Mouse (Mus musculus) liver, embryonic 16.5 days (tissue): ENCODE measurements around the gene Zfp60. TPM values are rescaled to one million over a fixed set of nuclear protein-coding genes. Genes with fewer than 3 reads are reported as not detected.

Experiments
- ATAC-seq: fragments of 200-750 bp; cut with Nextera tagmentation; 2 replicates; pipeline ENCODE4 v1.8.0; 2017; ENCODE audit warnings: low read depth, mild to moderate bottlenecking, moderate number of reproducible peaks, moderate library complexity
- H3K27ac ChIP-seq: fragments of 300-500 bp; sonication (generic); 2 replicates; pipeline ENCODE4 v1.5.1; 2014; ENCODE audit warnings: mild to moderate bottlenecking, low read length
- H3K27me3 ChIP-seq: fragments of 300-500 bp; sonication (generic); 2 replicates; pipeline ENCODE4 v1.6.1; 2014; ENCODE audit warnings: low read depth, low read length, mixed read lengths; ENCODE audit not compliant: control insufficient read depth, insufficient read depth
- H3K36me3 ChIP-seq: fragments of 300-500 bp; sonication (generic); 2 replicates; pipeline ENCODE4 v1.6.1; 2014; ENCODE audit warnings: mild to moderate bottlenecking; ENCODE audit not compliant: control insufficient read depth, insufficient read depth
- H3K4me1 ChIP-seq: fragments of 300-500 bp; sonication (generic); 2 replicates; pipeline ENCODE4 v1.6.1; 2014; ENCODE audit warnings: low read depth, low read length, mixed read lengths; ENCODE audit not compliant: control insufficient read depth
- H3K4me2 ChIP-seq: fragments of 300-500 bp; sonication (generic); 2 replicates; pipeline ENCODE4 v1.6.1; 2014; ENCODE audit warnings: low read depth, low read length, mixed read lengths
- H3K4me3 ChIP-seq: fragments of 300-500 bp; sonication (generic); 2 replicates; pipeline ENCODE4 v1.5.1; 2014; ENCODE audit warnings: low read depth, mild to moderate bottlenecking, low read length
- H3K9ac ChIP-seq: fragments of 300-500 bp; sonication (generic); 2 replicates; pipeline ENCODE4 v1.6.1; 2014; ENCODE audit warnings: low read depth, low read length
- H3K9me3 ChIP-seq: fragments of 300-500 bp; sonication (generic); replicated peaks from 2 replicates; pipeline ENCODE4 v1.6.1; 2016; ENCODE audit warnings: low read length; ENCODE audit not compliant: control insufficient read depth
- WGBS: fragments of 180-500 bp; shearing (Covaris S2); extraction: QIAGEN DNeasy Blood & Tissue Kit; methylation state at CpG from one replicate; pipeline ENCODE4 v1.1.7; 2014; ENCODE audit not compliant: insufficient replicate concordance; 5-methylcytosine and 5-hydroxymethylcytosine counted together
- polyA plus RNA-seq: library from polyadenylated mRNA; unstranded; fragments of >200 nt; fragmentation: Nextera tagmentation; extraction: Ambion mirVana; gene quantifications from 2 replicates; pipeline ENCODE4 v1.2.1, GENCODE M21; 2015

The Zfp60 gene
- polyA plus RNA-seq, 1 experiment from 2014 or later, result 4.1 TPM

- Histone ChIP-seq H3K27ac (no peak overlapping the region), H3K36me3 (no peaks in the 10 kb centered on the region), H3K9me3 (no peaks in the 10 kb centered on the region), H3K27me3 (no peaks in the 10 kb centered on the region), H3K4me2 (no peak overlapping the region), H3K4me1 (no peaks in the 10 kb centered on the region), H3K9ac (no peak overlapping the region), H3K4me3 (no peak overlapping the region)
- WGBS, result 42% methylated on average over 3 of the region's 3 CpGs
- ATAC-seq, result no peak
Observed at GRCm38 (mm10) chr7:27696711-27697110, 34.5 kb upstream of the Zfp60 start.

GRCm38 (mm10) chr7:27710402-27710801 is 20.8 kb upstream of the Zfp60 start:
- Histone ChIP-seq H3K9ac (no peak overlapping the region), H3K27me3 (no peaks in the 10 kb centered on the region), H3K9me3 (no peaks in the 10 kb centered on the region), H3K4me1 (no peaks in the 10 kb centered on the region), H3K27ac (no peak overlapping the region), H3K4me2 (no peak overlapping the region), H3K4me3 (no peak overlapping the region), H3K36me3 (no peaks in the 10 kb centered on the region)
- 62% methylated on average over 7 of the region's 7 CpGs for WGBS
- no peak for ATAC-seq

- Histone ChIP-seq H3K4me1 (no peaks in the 10 kb centered on the region), H3K36me3 (no peaks in the 10 kb centered on the region), H3K4me2 (no peak overlapping the region), H3K4me3 (no peak overlapping the region), H3K27ac (no peak overlapping the region), H3K9ac (no peak overlapping the region), H3K27me3 (no peaks in the 10 kb centered on the region), H3K9me3 (no peaks in the 10 kb centered on the region)
- no peak for ATAC-seq
- 72% methylated on average over 8 of the region's 8 CpGs for WGBS
Observed at GRCm38 (mm10) chr7:27721951-27722350, 9.2 kb upstream of the Zfp60 start.

- H3K4me1 ChIP-seq, result no peaks in the 10 kb centered on the region
- no peak overlapping the region for H3K27ac ChIP-seq
- 37% methylated on average over 12 of the region's 12 CpGs for WGBS
- H3K27me3 ChIP-seq, result no peaks in the 10 kb centered on the region
- H3K4me2 ChIP-seq, result 0 out of 2 replicates have a peak overlapping the region, but pooled peaks have one; percentile 8
- no peak for ATAC-seq
- no peak overlapping the region for H3K9ac ChIP-seq
- no peaks in the 10 kb centered on the region for H3K9me3 ChIP-seq
- no peak overlapping the region for H3K4me3 ChIP-seq
- no peaks in the 10 kb centered on the region for H3K36me3 ChIP-seq
Observed at GRCm38 (mm10) chr7:27725566-27726538, 5.3 kb upstream of the Zfp60 start.

GRCm38 (mm10) chr7:27727471-27727870 is 3.7 kb upstream of the Zfp60 start:
- Histone ChIP-seq H3K27ac (no peak overlapping the region), H3K4me2 (no peak overlapping the region), H3K9ac (no peak overlapping the region), H3K4me3 (no peak overlapping the region), H3K27me3 (no peaks in the 10 kb centered on the region), H3K9me3 (no peaks in the 10 kb centered on the region), H3K4me1 (peaks cover 6% of the 10 kb centered on the region), H3K36me3 (no peaks in the 10 kb centered on the region)
- no peak for ATAC-seq
- WGBS, result 50% methylated on average over 2 of the region's 2 CpGs

- 21% methylated on average over 12 of the region's 12 CpGs for WGBS
- H3K9me3 ChIP-seq, result no peaks in the 10 kb centered on the region
- peak overlapping the region; percentile 71 for H3K4me3 ChIP-seq
- H3K27ac ChIP-seq, result peak overlapping the region; percentile 87
- H3K4me2 ChIP-seq, result peak overlapping the region; percentile 84
- H3K4me1 ChIP-seq, result peaks cover 6% of the 10 kb centered on the region
- no peaks in the 10 kb centered on the region for H3K27me3 ChIP-seq
- no peak for ATAC-seq
- H3K9ac ChIP-seq, result peak overlapping the region; percentile 73
- no peaks in the 10 kb centered on the region for H3K36me3 ChIP-seq
Observed at GRCm38 (mm10) chr7:27731946-27732345, 757 bp downstream of the Zfp60 start.

- Histone ChIP-seq H3K4me2 (peak overlapping the region; percentile 84; the same call in 1 of the 2 replicates), H3K4me3 (0 out of 2 replicates have a peak overlapping the region, but pooled peaks have one; percentile 71), H3K27ac (no peak overlapping the region), H3K9ac (no peak overlapping the region), H3K27me3 (no peaks in the 10 kb centered on the region), H3K36me3 (no peaks in the 10 kb centered on the region), H3K9me3 (no peaks in the 10 kb centered on the region), H3K4me1 (peaks cover 6% of the 10 kb centered on the region)
- no peak for ATAC-seq
- 81% methylated on average over 6 of the region's 6 CpGs for WGBS
Observed at GRCm38 (mm10) chr7:27732508-27732907, 1.3 kb downstream of the Zfp60 start.

- Histone ChIP-seq H3K36me3 (peaks cover 5% of the 10 kb centered on the region), H3K27me3 (no peaks in the 10 kb centered on the region), H3K27ac (no peak overlapping the region), H3K9me3 (no peaks in the 10 kb centered on the region), H3K4me3 (no peak overlapping the region), H3K4me1 (peaks cover 6% of the 10 kb centered on the region), H3K9ac (no peak overlapping the region), H3K4me2 (no peak overlapping the region)
- WGBS, result 79% methylated on average over 5 of the region's 5 CpGs
- ATAC-seq, result no peak
Observed at GRCm38 (mm10) chr7:27735457-27735856, 4.3 kb downstream of the Zfp60 start.

GRCm38 (mm10) chr7:27756351-27757047 is 25.3 kb downstream of the Zfp60 start:
- Histone ChIP-seq H3K27me3 (no peaks in the 10 kb centered on the region), H3K27ac (no peak overlapping the region), H3K36me3 (peaks cover under 1% of the 10 kb centered on the region; the same call in 1 of the 2 replicates), H3K4me1 (no peaks in the 10 kb centered on the region), H3K9me3 (no peaks in the 10 kb centered on the region), H3K4me2 (no peak overlapping the region), H3K4me3 (no peak overlapping the region), H3K9ac (no peak overlapping the region)
- WGBS, result 47% methylated on average over 5 of the region's 5 CpGs
- ATAC-seq, result no peak
